Mouse (Mus musculus) megakaryocyte, embryonic 14.5 days (primary cell): ENCODE measurements around the gene Cdc14a.
"Not testable (repeated sequence)": the region's sequence is repeated elsewhere in the genome, so short reads cannot be mapped to it uniquely, and the experiment has no call there.

ENCODE experiments used
- FLI1 ChIP-seq: IDR thresholded peaks from 2 replicates; pipeline ENCODE4 v1.6.1; 2012; ENCODE audit warnings: low read length, inconsistent platforms, mixed read lengths
- GATA1 ChIP-seq: IDR thresholded peaks from 3 replicates; pipeline ENCODE4 v1.6.1; 2012; ENCODE audit warnings: mixed read lengths, low read length, inconsistent platforms, borderline replicate concordance

GRCm38 (mm10) chr3:116347571-116347970 is 76.3 kb downstream of the Cdc14a start:
- TF ChIP-seq GATA1, FLI1: not testable (repeated sequence)
